In the genomic region with DNA sequence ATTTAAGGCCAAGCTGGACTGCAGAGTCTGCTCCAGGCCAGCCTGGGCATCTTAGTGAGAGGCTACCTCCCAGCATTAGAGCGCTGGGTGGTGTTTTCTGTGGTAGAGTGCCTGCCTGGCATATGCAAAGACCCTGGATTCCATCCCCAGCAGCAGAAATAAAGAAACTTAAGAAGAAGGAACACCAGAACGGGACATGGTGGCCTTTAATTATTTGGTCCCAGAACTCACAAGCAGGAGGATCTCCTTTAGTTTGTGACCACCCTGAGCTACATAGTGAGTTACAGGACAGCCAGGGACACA, we compare ENCODE assay signal across 8 mouse cellular contexts. TPM values are rescaled to one million over a fixed set of nuclear protein-coding genes. Genes with fewer than 3 reads are reported as not detected.
DNase-seq lines count a peak whose midpoint lies in the region; ATAC-seq and TF ChIP-seq lines count a peak whose summit lies in the region.

No protein-coding gene starts in this region.

- no peak for ATAC-seq in lung, embryonic 16.5 days (ENCODE audit: low read depth)
- peak; percentile 3; the same call in 1 of the 2 replicates for ATAC-seq in erythroblast, adult 5-6 weeks (replicated peaks; ENCODE audit: low FRiP score, poor library complexity, severe bottlenecking)
- no peak for ATAC-seq in limb, embryonic 12.5 days (ENCODE audit: insufficient number of reproducible peaks, insufficient read depth, low FRiP score, low TSS enrichment, low read depth)

- H3K9ac ChIP-seq in lung, embryonic 16.5 days (ENCODE audit: low read length): peak overlapping the region; percentile 76
- peak overlapping the region; percentile 52 for H3K9ac ChIP-seq in limb, embryonic 12.5 days (replicated peaks)

- peaks cover 4% of the 10 kb centered on the region; the same call in 1 of the 2 replicates for H3K27me3 ChIP-seq in lung, embryonic 16.5 days (ENCODE audit: control insufficient read depth, insufficient read depth, low read depth, low read length)
- H3K27me3 ChIP-seq in limb, embryonic 12.5 days: peaks cover 18% of the 10 kb centered on the region
- no peaks in the 10 kb centered on the region for H3K27me3 ChIP-seq in small intestine, adult 2 months (ENCODE audit: control insufficient read depth, insufficient read depth, low read length)

- no peak for TF ChIP-seq POLR2A in small intestine, adult 2 months (IDR thresholded peaks at IDR 0.05; ENCODE audit: low read depth, low read length)

- no peaks in the 10 kb centered on the region for H3K9me3 ChIP-seq in lung, embryonic 16.5 days (ENCODE audit: control insufficient read depth, low read length)
- no peaks in the 10 kb centered on the region for H3K9me3 ChIP-seq in limb, embryonic 12.5 days

- WGBS in lung, embryonic 16.5 days: 26% methylated on average over 2 of the region's 2 CpGs
- 26% methylated on average over 2 of the region's 2 CpGs for WGBS in limb, embryonic 12.5 days
- WGBS in small intestine, adult 2 months: 35% methylated on average over 2 of the region's 2 CpGs

- peak overlapping the region; percentile 64 for H3K4me2 ChIP-seq in lung, embryonic 16.5 days (ENCODE audit: low read depth, low read length)
- peak overlapping the region; percentile 79 for H3K4me2 ChIP-seq in limb, embryonic 12.5 days

- peaks cover 15% of the 10 kb centered on the region for H3K4me1 ChIP-seq in lung, embryonic 16.5 days (replicated peaks; ENCODE audit: control insufficient read depth, insufficient read depth, low read length)
- peaks cover 24% of the 10 kb centered on the region for H3K4me1 ChIP-seq in limb, embryonic 12.5 days (replicated peaks)
- H3K4me1 ChIP-seq in small intestine, adult 2 months (ENCODE audit: control insufficient read depth, insufficient read depth, insufficient read length, low read length): peaks cover 7% of the 10 kb centered on the region; the same call in 1 of the 2 replicates

- TF ChIP-seq CTCF in small intestine, adult 2 months (IDR thresholded peaks at IDR 0.05; ENCODE audit: extremely low read depth, insufficient read length, insufficient replicate concordance, low read depth, low read length): no peak

- H3K27ac ChIP-seq in lung, embryonic 16.5 days (ENCODE audit: low read length): peak overlapping the region; percentile 99; the same call in 1 of the 2 replicates
- H3K27ac ChIP-seq in limb, embryonic 12.5 days: peak overlapping the region; percentile 94
- peak overlapping the region; percentile 38 for H3K27ac ChIP-seq in small intestine, adult 2 months (ENCODE audit: insufficient read depth, low read depth, low read length)

- no peak for DNase-seq in lung, postnatal 36 days
- no peak for DNase-seq in adrenal gland, postnatal 36 days
- DNase-seq in T-cell, adult 2 months (ENCODE audit: low spot score): no peak
- DNase-seq in spleen, postnatal 14 days (ENCODE audit: low spot score in 2 of 2): no peak

- peak overlapping the region; percentile 69 for H3K4me3 ChIP-seq in lung, embryonic 16.5 days (ENCODE audit: low read length)
- peak overlapping the region; percentile 53 for H3K4me3 ChIP-seq in limb, embryonic 12.5 days (replicated peaks)
- 0 out of 2 replicates have a peak overlapping the region, but pooled peaks have one; percentile 1 for H3K4me3 ChIP-seq in small intestine, adult 2 months (ENCODE audit: low read depth, low read length)

- peaks cover 9% of the 10 kb centered on the region for H3K36me3 ChIP-seq in lung, embryonic 16.5 days (ENCODE audit: control insufficient read depth, insufficient read depth, low read length)
- peaks cover 27% of the 10 kb centered on the region for H3K36me3 ChIP-seq in limb, embryonic 12.5 days
- H3K36me3 ChIP-seq in small intestine, adult 2 months (ENCODE audit: control insufficient read depth, insufficient read depth, low read length): peaks cover 9% of the 10 kb centered on the region; the same call in 1 of the 2 replicates

RNA-seq across cellular contexts. Expression of gene Yju2, which starts 0.4 kb away (rescaled TPM):
- polyA plus RNA-seq in lung, embryonic 16.5 days (2015; fragmentation: Nextera tagmentation; extraction: Ambion mirVana): 25.5 and 27.3 TPM in 2 replicates
- total RNA-seq in erythroblast, adult 5-6 weeks (2015; ENCODE audit: low replicate concordance): 1.0 and 14.0 TPM in 2 replicates
- 5.7 and 10.5 TPM in 2 replicates for total RNA-seq in erythroblast, adult 5-6 weeks (2017; ENCODE audit: low replicate concordance)
- 24.6 and 26.6 TPM in 2 replicates for polyA plus RNA-seq in limb, embryonic 12.5 days (2016; fragmentation: Nextera tagmentation; extraction: Ambion mirVana)
- 3.4 and 7.9 TPM in 2 replicates for polyA plus RNA-seq in small intestine, adult 2 months (2012; rRNA removed)
- total RNA-seq in adrenal gland, postnatal 36 days (2021): 10 to 100 TPM; 13.1 to 15.8 TPM

RNA-seq across cellular contexts. Expression of gene Ebi3, which starts 6.1 kb away (rescaled TPM):
- 2.0 and 2.8 TPM in 2 replicates for polyA plus RNA-seq in lung, embryonic 16.5 days (2015; fragmentation: Nextera tagmentation; extraction: Ambion mirVana)
- 6.1 and 9.4 TPM in 2 replicates for total RNA-seq in erythroblast, adult 5-6 weeks (2015; ENCODE audit: low replicate concordance)
- 4.9 and 5.4 TPM in 2 replicates for total RNA-seq in erythroblast, adult 5-6 weeks (2017; ENCODE audit: low replicate concordance)
- 1.6 TPM in 2 replicates for polyA plus RNA-seq in limb, embryonic 12.5 days (2016; fragmentation: Nextera tagmentation; extraction: Ambion mirVana)
- 4.9 and 7.5 TPM in 2 replicates for polyA plus RNA-seq in small intestine, adult 2 months (2012; rRNA removed)
- 1 to 10 TPM; 1.1 to 1.5 TPM for total RNA-seq in adrenal gland, postnatal 36 days (2021)

RNA-seq across cellular contexts. Expression of gene Zfp119b, which starts 9.2 kb away (rescaled TPM):
- polyA plus RNA-seq in lung, embryonic 16.5 days (2015; fragmentation: Nextera tagmentation; extraction: Ambion mirVana): 6.1 and 8.3 TPM in 2 replicates
- total RNA-seq in erythroblast, adult 5-6 weeks (2015; ENCODE audit: low replicate concordance): 2.9 TPM in 1 of 2 replicates, not detected in the other
- total RNA-seq in erythroblast, adult 5-6 weeks (2017; ENCODE audit: low replicate concordance): 2.6 and 5.0 TPM in 2 replicates
- 5.0 and 7.0 TPM in 2 replicates for polyA plus RNA-seq in limb, embryonic 12.5 days (2016; fragmentation: Nextera tagmentation; extraction: Ambion mirVana)
- polyA plus RNA-seq in small intestine, adult 2 months (2012; rRNA removed): 0.09 TPM in 1 of 2 replicates, not detected in the other
- total RNA-seq in adrenal gland, postnatal 36 days (2021): 1 to 10 TPM; 3.3 to 4.0 TPM

RNA-seq across cellular contexts. Expression of gene Shd, which starts 11.7 kb away (rescaled TPM):
- 6.8 and 7.3 TPM in 2 replicates for polyA plus RNA-seq in lung, embryonic 16.5 days (2015; fragmentation: Nextera tagmentation; extraction: Ambion mirVana)
- not detected in 2 replicates for total RNA-seq in erythroblast, adult 5-6 weeks (2015; ENCODE audit: low replicate concordance)
- total RNA-seq in erythroblast, adult 5-6 weeks (2017; ENCODE audit: low replicate concordance): not detected in 2 replicates
- 52.6 and 54.1 TPM in 2 replicates for polyA plus RNA-seq in limb, embryonic 12.5 days (2016; fragmentation: Nextera tagmentation; extraction: Ambion mirVana)
- polyA plus RNA-seq in small intestine, adult 2 months (2012; rRNA removed): 1.1 and 3.4 TPM in 2 replicates
- total RNA-seq in adrenal gland, postnatal 36 days (2021): under 1 TPM; 0.50 to 0.99 TPM

RNA-seq across cellular contexts. Expression of gene Fsd1, which starts 27.8 kb away (rescaled TPM):
- 4.5 and 6.8 TPM in 2 replicates for polyA plus RNA-seq in lung, embryonic 16.5 days (2015; fragmentation: Nextera tagmentation; extraction: Ambion mirVana)
- total RNA-seq in erythroblast, adult 5-6 weeks (2015; ENCODE audit: low replicate concordance): not detected in 2 replicates
- not detected in 2 replicates for total RNA-seq in erythroblast, adult 5-6 weeks (2017; ENCODE audit: low replicate concordance)
- polyA plus RNA-seq in limb, embryonic 12.5 days (2016; fragmentation: Nextera tagmentation; extraction: Ambion mirVana): 42.4 and 43.2 TPM in 2 replicates
- polyA plus RNA-seq in small intestine, adult 2 months (2012; rRNA removed): 0.83 and 3.2 TPM in 2 replicates
- total RNA-seq in adrenal gland, postnatal 36 days (2021): 1 to 10 TPM; 1.1 to 1.3 TPM

Comparison
In these comparisons a context has a peak if more than half of its experiments do, and no peak if none do; other contexts are left out.
1. H3K27ac ChIP-seq: peak in every context shown above with its lines; median percentile 99 in lung, embryonic 16.5 days; 94 in limb, embryonic 12.5 days; 38 in small intestine, adult 2 months.
2. H3K4me3 ChIP-seq: peak in every context shown above with its lines; median percentile 69 in lung, embryonic 16.5 days; 53 in limb, embryonic 12.5 days; 1 in small intestine, adult 2 months.